Mouse (Mus musculus): ENCODE measurements around the gene Cdh13. TPM values are rescaled to one million over a fixed set of nuclear protein-coding genes. Genes with fewer than 3 reads are reported as not detected.

The Cdh13 gene
- polyA plus RNA-seq, 1 experiment from 2014 or later: 18.5 TPM

- 63% methylated on average over 8 of the region's 8 CpGs for WGBS
- Histone ChIP-seq H3K4me1 (replicated peaks; ENCODE audit: control insufficient read depth, insufficient read depth) (no peaks in the 10 kb centered on the region), H3K27me3 (ENCODE audit: control insufficient read depth, insufficient read depth, low read length) (no peaks in the 10 kb centered on the region), H3K36me3 (ENCODE audit: control insufficient read depth, insufficient read depth, low read length) (no peaks in the 10 kb centered on the region), H3K9ac (ENCODE audit: low read length) (no peak overlapping the region), H3K4me3 (ENCODE audit: low read depth, low read length) (no peak overlapping the region), H3K4me2 (replicated peaks; ENCODE audit: low read depth) (no peak overlapping the region), H3K9me3 (ENCODE audit: control insufficient read depth, low read length) (no peaks in the 10 kb centered on the region), H3K27ac (replicated peaks) (no peak overlapping the region)
- no peak for DNase-seq (ENCODE audit: low spot score)
- ATAC-seq (ENCODE audit: low FRiP score, low TSS enrichment): no peak
- TF ChIP-seq CTCF (IDR thresholded peaks at IDR 0.05; ENCODE audit: low read depth) (no peak), EP300 (optimal IDR thresholded peaks at IDR 0.05) (no peak)
Measured at GRCm38 (mm10) chr8:118602074-118602473, 318.5 kb downstream of the Cdh13 start.

GRCm38 (mm10) chr8:118611551-118611950 is 328.0 kb downstream of the Cdh13 start:
- no peak overlapping the region for H3K4me2 ChIP-seq (replicated peaks; ENCODE audit: low read depth)
- WGBS: 89% methylated on average over 10 of the region's 10 CpGs
- H3K4me1 ChIP-seq (replicated peaks; ENCODE audit: control insufficient read depth, insufficient read depth): no peaks in the 10 kb centered on the region
- no peak overlapping the region for H3K4me3 ChIP-seq (ENCODE audit: low read depth, low read length)
- H3K27ac ChIP-seq (replicated peaks): no peak overlapping the region
- no peaks in the 10 kb centered on the region for H3K9me3 ChIP-seq (ENCODE audit: control insufficient read depth, low read length)
- no peak for TF ChIP-seq CTCF (IDR thresholded peaks at IDR 0.05; ENCODE audit: low read depth)
- no peak for TF ChIP-seq EP300 (optimal IDR thresholded peaks at IDR 0.05)
- H3K36me3 ChIP-seq (ENCODE audit: control insufficient read depth, insufficient read depth, low read length): no peaks in the 10 kb centered on the region
- ATAC-seq (ENCODE audit: low FRiP score, low TSS enrichment): no peak
- no peaks in the 10 kb centered on the region for H3K27me3 ChIP-seq (ENCODE audit: control insufficient read depth, insufficient read depth, low read length)
- DNase-seq (ENCODE audit: low spot score): no peak
- no peak overlapping the region for H3K9ac ChIP-seq (ENCODE audit: low read length)

GRCm38 (mm10) chr8:118618195-118618594 is 334.7 kb downstream of the Cdh13 start:
- ATAC-seq (ENCODE audit: low FRiP score, low TSS enrichment): no peak
- 90% methylated on average over 10 of the region's 10 CpGs for WGBS
- no peak for TF ChIP-seq EP300 (optimal IDR thresholded peaks at IDR 0.05)
- no peaks in the 10 kb centered on the region for H3K4me1 ChIP-seq (replicated peaks; ENCODE audit: control insufficient read depth, insufficient read depth)
- H3K4me2 ChIP-seq (replicated peaks; ENCODE audit: low read depth): no peak overlapping the region
- H3K4me3 ChIP-seq (ENCODE audit: low read depth, low read length): no peak overlapping the region
- no peaks in the 10 kb centered on the region for H3K9me3 ChIP-seq (ENCODE audit: control insufficient read depth, low read length)
- H3K9ac ChIP-seq (ENCODE audit: low read length): no peak overlapping the region
- H3K27me3 ChIP-seq (ENCODE audit: control insufficient read depth, insufficient read depth, low read length): no peaks in the 10 kb centered on the region
- no peak for DNase-seq (ENCODE audit: low spot score)
- no peaks in the 10 kb centered on the region for H3K36me3 ChIP-seq (ENCODE audit: control insufficient read depth, insufficient read depth, low read length)
- no peak overlapping the region for H3K27ac ChIP-seq (replicated peaks)

GRCm38 (mm10) chr8:118626425-118626824 is 342.9 kb downstream of the Cdh13 start:
- Histone ChIP-seq H3K4me3 (ENCODE audit: low read depth, low read length) (no peak overlapping the region), H3K27me3 (ENCODE audit: control insufficient read depth, insufficient read depth, low read length) (no peaks in the 10 kb centered on the region), H3K36me3 (ENCODE audit: control insufficient read depth, insufficient read depth, low read length) (no peaks in the 10 kb centered on the region), H3K4me1 (replicated peaks; ENCODE audit: control insufficient read depth, insufficient read depth) (no peaks in the 10 kb centered on the region), H3K27ac (replicated peaks) (no peak overlapping the region), H3K9ac (ENCODE audit: low read length) (no peak overlapping the region), H3K9me3 (ENCODE audit: control insufficient read depth, low read length) (no peaks in the 10 kb centered on the region), H3K4me2 (replicated peaks; ENCODE audit: low read depth) (no peak overlapping the region)
- ATAC-seq (ENCODE audit: low FRiP score, low TSS enrichment): no peak
- WGBS: 81% methylated on average over 5 of the region's 5 CpGs
- no peak for TF ChIP-seq CTCF (IDR thresholded peaks at IDR 0.05; ENCODE audit: low read depth)
- TF ChIP-seq EP300 (optimal IDR thresholded peaks at IDR 0.05): no peak
- DNase-seq (ENCODE audit: low spot score): no peak

- H3K4me3 ChIP-seq (ENCODE audit: low read depth, low read length): no peak overlapping the region
- TF ChIP-seq CTCF (IDR thresholded peaks at IDR 0.05; ENCODE audit: low read depth): no peak
- no peak for TF ChIP-seq EP300 (optimal IDR thresholded peaks at IDR 0.05)
- H3K4me2 ChIP-seq (replicated peaks; ENCODE audit: low read depth): no peak overlapping the region
- H3K27me3 ChIP-seq (ENCODE audit: control insufficient read depth, insufficient read depth, low read length): no peaks in the 10 kb centered on the region
- no peak overlapping the region for H3K9ac ChIP-seq (ENCODE audit: low read length)
- 62% methylated on average over 5 of the region's 5 CpGs for WGBS
- no peaks in the 10 kb centered on the region for H3K9me3 ChIP-seq (ENCODE audit: control insufficient read depth, low read length)
- DNase-seq (ENCODE audit: low spot score): no peak
- no peak overlapping the region for H3K27ac ChIP-seq (replicated peaks)
- no peaks in the 10 kb centered on the region for H3K36me3 ChIP-seq (ENCODE audit: control insufficient read depth, insufficient read depth, low read length)
- no peak for ATAC-seq (ENCODE audit: low FRiP score, low TSS enrichment)
- H3K4me1 ChIP-seq (replicated peaks; ENCODE audit: control insufficient read depth, insufficient read depth): no peaks in the 10 kb centered on the region
Measured at GRCm38 (mm10) chr8:118627737-118628136, 344.2 kb downstream of the Cdh13 start.

GRCm38 (mm10) chr8:118628702-118629101 is 345.2 kb downstream of the Cdh13 start:
- no peaks in the 10 kb centered on the region for H3K36me3 ChIP-seq (ENCODE audit: control insufficient read depth, insufficient read depth, low read length)
- ATAC-seq (ENCODE audit: low FRiP score, low TSS enrichment): no peak
- WGBS: 69% methylated on average over 8 of the region's 8 CpGs

More at GRCm38 (mm10) chr8:118628702-118629101, 345.2 kb downstream of the Cdh13 start:
- H3K27ac ChIP-seq (replicated peaks): no peak overlapping the region
- no peak for DNase-seq (ENCODE audit: low spot score)
- TF ChIP-seq EP300 (optimal IDR thresholded peaks at IDR 0.05) (no peak), CTCF (IDR thresholded peaks at IDR 0.05; ENCODE audit: low read depth) (no peak)
- no peaks in the 10 kb centered on the region for H3K27me3 ChIP-seq (ENCODE audit: control insufficient read depth, insufficient read depth, low read length)
- no peak overlapping the region for H3K4me2 ChIP-seq (replicated peaks; ENCODE audit: low read depth)
- H3K9ac ChIP-seq (ENCODE audit: low read length): no peak overlapping the region
- no peak overlapping the region for H3K4me3 ChIP-seq (ENCODE audit: low read depth, low read length)
- no peaks in the 10 kb centered on the region for H3K9me3 ChIP-seq (ENCODE audit: control insufficient read depth, low read length)
- no peaks in the 10 kb centered on the region for H3K4me1 ChIP-seq (replicated peaks; ENCODE audit: control insufficient read depth, insufficient read depth)

Measured in stomach, postnatal 0 days (tissue).